Mouse (Mus musculus) liver, embryonic 15.5 days (tissue): ENCODE data around the gene Gm13420. TPM values are rescaled to one million over a fixed set of nuclear protein-coding genes. Genes with fewer than 3 reads are reported as not detected.
A peak's percentile ranks its signal among the peaks of the same experiment; 100 is the strongest.

Source experiments
- ATAC-seq: fragments of 200-750 bp; cut with Nextera tagmentation; 2 replicates; pipeline ENCODE4 v1.8.0; 2017; ENCODE audit warnings: moderate number of reproducible peaks, mild to moderate bottlenecking, moderate library complexity; ENCODE audit not compliant: insufficient read depth
- H3K27ac ChIP-seq: fragments of 300-500 bp; sonication (generic); replicated peaks from 2 replicates; pipeline ENCODE4 v1.5.1; 2015; ENCODE audit warnings: mild to moderate bottlenecking, inconsistent platforms
- H3K27me3 ChIP-seq: fragments of 300-500 bp; sonication (generic); 2 replicates; pipeline ENCODE4 v1.6.1; 2015; ENCODE audit warnings: mild to moderate bottlenecking, inconsistent platforms
- H3K36me3 ChIP-seq: fragments of 300-500 bp; sonication (generic); replicated peaks from 2 replicates; pipeline ENCODE4 v1.6.1; 2015; ENCODE audit warnings: moderate library complexity, mild to moderate bottlenecking, inconsistent platforms
- H3K4me1 ChIP-seq: fragments of 300-500 bp; sonication (generic); replicated peaks from 2 replicates; pipeline ENCODE4 v1.6.1; 2015; ENCODE audit warnings: inconsistent platforms
- H3K4me2 ChIP-seq: fragments of 300-500 bp; sonication (generic); 2 replicates; pipeline ENCODE4 v1.6.1; 2015; ENCODE audit warnings: moderate library complexity, mild to moderate bottlenecking, inconsistent platforms
- H3K4me3 ChIP-seq: fragments of 300-500 bp; sonication (generic); replicated peaks from 2 replicates; pipeline ENCODE4 v1.5.1; 2015; ENCODE audit warnings: mild to moderate bottlenecking, inconsistent platforms
- H3K9ac ChIP-seq: fragments of 300-500 bp; sonication (generic); 2 replicates; pipeline ENCODE4 v1.6.1; 2015; ENCODE audit warnings: moderate library complexity, mild to moderate bottlenecking, inconsistent platforms
- H3K9me3 ChIP-seq: fragments of 300-500 bp; sonication (generic); replicated peaks from 2 replicates; pipeline ENCODE4 v1.6.1; 2016; ENCODE audit warnings: inconsistent platforms
- WGBS: fragments of 180-500 bp; shearing (Covaris S2); methylation state at CpG from one replicate; pipeline ENCODE4 v1.1.7; 2015; ENCODE audit warnings: mixed read lengths; ENCODE audit not compliant: insufficient replicate concordance; 5-methylcytosine and 5-hydroxymethylcytosine counted together
- polyA plus RNA-seq: library from polyadenylated mRNA; unstranded; fragments of >200 nt; fragmentation: Nextera tagmentation; extraction: Ambion mirVana; gene quantifications from 2 replicates; pipeline ENCODE4 v1.2.1, GENCODE M21; 2015

Gm13420 gene
- polyA plus RNA-seq, 1 experiment from 2014 or later = 0.44 TPM

DNA sequence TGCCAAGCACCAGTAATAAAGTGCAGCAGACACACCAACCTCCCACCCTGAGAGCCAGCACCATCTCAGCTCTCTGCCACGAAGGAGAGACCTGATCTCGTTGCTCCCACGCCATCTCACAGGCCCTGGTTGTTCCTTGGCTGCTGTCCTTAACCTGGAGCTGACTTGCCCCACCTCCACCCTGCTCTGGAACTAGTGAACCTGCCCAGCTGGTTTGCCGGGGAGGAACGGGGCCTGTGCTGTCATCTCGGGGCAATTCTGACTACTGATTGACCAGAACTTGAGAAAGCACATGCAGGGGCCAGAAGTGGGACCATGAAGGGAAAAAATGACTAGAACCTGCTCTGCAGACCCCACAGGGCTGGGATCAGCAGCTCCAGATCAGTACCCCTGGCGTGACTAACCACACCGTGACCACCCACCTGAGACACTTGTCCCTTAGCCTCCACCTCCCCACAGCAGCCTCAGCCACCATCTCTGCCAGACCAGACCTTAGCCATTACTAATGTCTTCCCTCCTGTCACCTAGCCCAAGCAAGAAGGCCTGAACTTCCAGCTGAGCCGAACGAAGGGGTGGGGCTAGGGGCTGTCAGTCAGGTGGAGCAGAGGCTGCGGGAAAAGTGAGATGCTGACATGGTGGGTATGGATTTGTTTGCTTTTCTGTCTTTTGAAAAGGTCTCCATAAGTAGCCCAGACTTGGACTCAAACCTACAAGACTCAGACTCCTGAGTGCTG is 16.7 kb upstream of the Gm13420 start:
- H3K27ac ChIP-seq = no peak overlapping the region
- H3K4me3 ChIP-seq = no peak overlapping the region
- peaks cover 3% of the 10 kb centered on the region for H3K27me3 ChIP-seq
- H3K4me1 ChIP-seq = peaks cover 12% of the 10 kb centered on the region; the same call in 1 of the 2 replicates
- no peaks in the 10 kb centered on the region for H3K36me3 ChIP-seq
- H3K4me2 ChIP-seq = no peak overlapping the region
- ATAC-seq = no peak
- H3K9ac ChIP-seq = no peak overlapping the region
- no peaks in the 10 kb centered on the region for H3K9me3 ChIP-seq
- 52% methylated on average over 11 of the region's 11 CpGs for WGBS

GRCm38 (mm10) chr2:29764831-29765230 is 13.3 kb upstream of the Gm13420 start:
- H3K4me2 ChIP-seq = no peak overlapping the region
- no peaks in the 10 kb centered on the region for H3K4me1 ChIP-seq
- H3K9ac ChIP-seq = no peak overlapping the region
- H3K36me3 ChIP-seq = no peaks in the 10 kb centered on the region
- H3K9me3 ChIP-seq = no peaks in the 10 kb centered on the region
- H3K27me3 ChIP-seq = peaks cover 16% of the 10 kb centered on the region
- no peak overlapping the region for H3K27ac ChIP-seq
- no peak overlapping the region for H3K4me3 ChIP-seq
- ATAC-seq = no peak
- 0% methylated on average over 1 of the region's 1 CpGs for WGBS

DNA sequence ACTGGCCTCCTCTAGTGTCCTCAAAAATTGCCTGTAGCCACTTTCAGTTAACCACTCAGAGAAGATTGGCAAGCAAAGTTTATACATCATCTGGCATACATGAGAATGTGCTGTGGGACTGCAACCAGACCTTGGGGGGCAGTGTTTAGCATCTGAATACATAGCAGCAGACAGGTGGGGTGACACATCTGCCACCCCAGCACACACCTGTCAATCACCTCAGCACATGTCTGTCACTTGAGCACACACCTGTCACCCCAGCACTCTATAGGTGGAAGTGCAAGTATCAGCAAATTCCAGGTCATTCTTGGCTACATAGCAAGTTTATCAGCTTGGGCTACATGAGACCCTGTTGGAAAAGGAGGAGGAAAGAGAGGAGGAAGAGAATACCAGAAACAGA is 4.2 kb upstream of the Gm13420 start:
- no peak for ATAC-seq
- H3K27ac ChIP-seq = no peak overlapping the region

DNA sequence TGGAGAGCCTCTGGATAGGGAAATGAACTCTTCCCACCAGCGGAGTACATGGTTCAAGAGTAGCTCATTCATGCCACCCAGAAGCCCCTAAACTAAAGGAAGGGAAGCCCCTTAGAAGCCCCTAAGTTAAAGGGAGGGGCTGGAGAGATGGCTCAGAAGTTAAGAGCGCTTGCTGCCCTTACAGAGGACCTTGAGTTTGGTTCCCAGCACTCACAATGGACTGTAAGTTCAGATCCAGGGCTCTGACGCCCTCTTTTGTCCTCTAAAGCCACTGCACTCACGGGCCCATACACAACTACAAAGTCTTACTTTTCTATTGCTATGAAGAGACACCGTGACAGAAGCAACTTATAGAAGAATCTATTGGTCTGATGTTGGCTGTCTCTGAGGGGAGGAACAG is 912 bp upstream of the Gm13420 start:
- peaks cover 66% of the 10 kb centered on the region for H3K27me3 ChIP-seq
- 64% methylated on average over 5 of the region's 5 CpGs for WGBS
- no peak overlapping the region for H3K4me3 ChIP-seq

More for the DNA sequence above, 4.2 kb upstream of the Gm13420 start:
- Histone ChIP-seq H3K4me1 (no peaks in the 10 kb centered on the region), H3K4me3 (no peak overlapping the region), H3K36me3 (no peaks in the 10 kb centered on the region), H3K4me2 (no peak overlapping the region), H3K9me3 (no peaks in the 10 kb centered on the region), H3K27me3 (peaks cover 36% of the 10 kb centered on the region), H3K9ac (no peak overlapping the region)

DNA sequence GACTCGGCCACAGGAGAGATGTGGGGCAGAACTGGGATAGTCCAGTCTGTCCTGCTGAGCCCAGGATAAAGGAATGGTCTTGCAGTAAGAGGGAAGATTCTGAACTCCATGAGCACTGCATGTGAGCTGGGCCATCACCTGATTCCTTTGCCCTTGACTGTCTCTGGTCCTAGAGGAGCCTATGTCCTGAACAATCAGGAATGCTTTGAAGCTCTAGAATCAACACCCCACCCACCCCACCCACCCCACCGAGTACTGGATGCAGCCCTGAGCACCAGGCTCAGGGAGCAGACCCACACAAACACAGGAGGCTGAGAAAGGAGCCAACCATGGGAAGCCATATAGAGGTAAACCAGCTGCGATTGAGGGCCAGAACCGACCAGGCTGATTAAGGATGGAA is 3.0 kb downstream of the Gm13420 start:
- ATAC-seq = no peak
- H3K36me3 ChIP-seq = no peaks in the 10 kb centered on the region
- WGBS = 57% methylated on average over 4 of the region's 4 CpGs
- H3K9ac ChIP-seq = no peak overlapping the region
- no peak overlapping the region for H3K4me2 ChIP-seq
- peaks cover 86% of the 10 kb centered on the region for H3K27me3 ChIP-seq
- no peak overlapping the region for H3K27ac ChIP-seq
- no peak overlapping the region for H3K4me3 ChIP-seq
- H3K4me1 ChIP-seq = no peaks in the 10 kb centered on the region
- no peaks in the 10 kb centered on the region for H3K9me3 ChIP-seq

More for the DNA sequence above, 912 bp upstream of the Gm13420 start:
- Histone ChIP-seq H3K4me1 (no peaks in the 10 kb centered on the region), H3K36me3 (no peaks in the 10 kb centered on the region), H3K27ac (no peak overlapping the region), H3K9me3 (no peaks in the 10 kb centered on the region), H3K9ac (no peak overlapping the region), H3K4me2 (no peak overlapping the region)
- no peak for ATAC-seq

GRCm38 (mm10) chr2:29747852-29748251 is 3.6 kb downstream of the Gm13420 start:
- WGBS = 51% methylated on average over 5 of the region's 5 CpGs
- Histone ChIP-seq H3K9me3 (no peaks in the 10 kb centered on the region), H3K36me3 (no peaks in the 10 kb centered on the region), H3K9ac (no peak overlapping the region), H3K4me1 (no peaks in the 10 kb centered on the region), H3K27ac (no peak overlapping the region), H3K27me3 (peaks cover 80% of the 10 kb centered on the region), H3K4me3 (no peak overlapping the region), H3K4me2 (no peak overlapping the region)
- no peak for ATAC-seq

- H3K27ac ChIP-seq = no peak overlapping the region
- peak overlapping the region; percentile 41 for H3K4me2 ChIP-seq
- WGBS = 6% methylated on average over 50 of the region's 50 CpGs
- no peak overlapping the region for H3K4me3 ChIP-seq
- no peak for ATAC-seq
- no peaks in the 10 kb centered on the region for H3K36me3 ChIP-seq
- no peaks in the 10 kb centered on the region for H3K9me3 ChIP-seq
- H3K4me1 ChIP-seq = no peaks in the 10 kb centered on the region
- peaks cover 74% of the 10 kb centered on the region for H3K27me3 ChIP-seq
- H3K9ac ChIP-seq = no peak overlapping the region
These were observed 4.2 kb downstream of the Gm13420 start for GRCm38 (mm10) chr2:29747188-29747782.

- Histone ChIP-seq H3K36me3 (no peaks in the 10 kb centered on the region), H3K27me3 (peaks cover 45% of the 10 kb centered on the region), H3K4me2 (no peak overlapping the region), H3K4me1 (peaks cover 7% of the 10 kb centered on the region; the same call in 1 of the 2 replicates), H3K4me3 (no peak overlapping the region), H3K9me3 (no peaks in the 10 kb centered on the region), H3K9ac (no peak overlapping the region), H3K27ac (no peak overlapping the region)
- no peak for ATAC-seq
- WGBS = 79% methylated on average over 6 of the region's 6 CpGs
These were observed 7.2 kb downstream of the Gm13420 start for GRCm38 (mm10) chr2:29744256-29744655.

GRCm38 (mm10) chr2:29741207-29741606 is 10.3 kb downstream of the Gm13420 start:
- 65% methylated on average over 6 of the region's 6 CpGs for WGBS
- peaks cover 25% of the 10 kb centered on the region for H3K36me3 ChIP-seq
- no peaks in the 10 kb centered on the region for H3K9me3 ChIP-seq
- no peak overlapping the region for H3K27ac ChIP-seq
- ATAC-seq = no peak
- H3K4me3 ChIP-seq = no peak overlapping the region
- H3K27me3 ChIP-seq = peaks cover 15% of the 10 kb centered on the region
- no peak overlapping the region for H3K9ac ChIP-seq
- H3K4me1 ChIP-seq = peaks cover 28% of the 10 kb centered on the region
- H3K4me2 ChIP-seq = no peak overlapping the region

GRCm38 (mm10) chr2:29739368-29739767 is 12.1 kb downstream of the Gm13420 start:
- peaks cover 41% of the 10 kb centered on the region for H3K36me3 ChIP-seq
- no peaks in the 10 kb centered on the region for H3K9me3 ChIP-seq
- H3K4me3 ChIP-seq = no peak overlapping the region
- no peak overlapping the region for H3K9ac ChIP-seq
- ATAC-seq = no peak
- no peak overlapping the region for H3K4me2 ChIP-seq
- peaks cover 28% of the 10 kb centered on the region for H3K4me1 ChIP-seq
- peak overlapping the region; percentile 51 for H3K27ac ChIP-seq
- WGBS = 35% methylated on average over 5 of the region's 5 CpGs
- H3K27me3 ChIP-seq = no peaks in the 10 kb centered on the region

DNA sequence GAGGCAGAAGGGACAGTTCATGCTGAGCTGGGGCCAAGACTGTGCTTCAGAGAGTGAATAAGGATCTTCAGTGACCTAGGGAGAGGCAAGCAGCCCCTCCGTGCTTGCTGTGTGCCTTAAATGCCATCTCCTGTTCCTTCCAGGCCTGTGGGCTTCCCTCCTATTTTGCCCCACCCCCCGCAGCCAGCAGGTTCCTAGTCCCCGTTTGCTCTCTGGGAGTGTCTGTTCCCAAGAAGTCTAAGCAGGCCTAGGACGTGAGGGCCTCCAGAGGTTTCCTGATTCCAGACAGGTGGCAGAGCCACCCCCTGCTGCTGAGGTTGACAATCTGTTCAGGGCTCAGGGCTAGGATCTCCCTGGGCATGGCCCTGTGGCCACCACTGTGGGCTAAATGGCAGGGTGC is 12.7 kb downstream of the Gm13420 start:
- Histone ChIP-seq H3K27ac (peak overlapping the region; percentile 51), H3K4me1 (peaks cover 28% of the 10 kb centered on the region), H3K4me2 (no peak overlapping the region), H3K4me3 (no peak overlapping the region), H3K27me3 (no peaks in the 10 kb centered on the region), H3K9ac (no peak overlapping the region), H3K9me3 (no peaks in the 10 kb centered on the region), H3K36me3 (peaks cover 46% of the 10 kb centered on the region)
- WGBS = 54% methylated on average over 4 of the region's 4 CpGs
- no peak for ATAC-seq
